Mouse (Mus musculus) left cerebral cortex, postnatal 14 days (tissue): ENCODE data around the gene Scgb1b7. TPM values are rescaled to one million over a fixed set of nuclear protein-coding genes. Genes with fewer than 3 reads are reported as not detected.
"Not testable (repeated sequence)": the region's sequence is repeated elsewhere in the genome, so short reads cannot be mapped to it uniquely, and the experiment has no call there.

Experiments used
- DNase-seq, 2 experiments: peaks; one replicate each; pipeline ENCODE4 v3.0.0; 2021 to 2022; ENCODE audit warnings: low spot score in 2 of 2, mixed read lengths in 1 of 2
- intact Hi-C: fragments of 180-260 bp; cut with DNase I; formaldehyde crosslinking; loops from one replicate; pipeline ENCODE4 v1.15.1; 2025
- long read RNA-seq, 2 experiments: library from polyadenylated mRNA; stranded (forward); transcript quantifications; one replicate each; pipeline ENCODE4 v2.0.0; 2021
- total RNA-seq, 2 experiments: library from RNA; stranded (reverse); gene quantifications; 2 replicates each; pipeline ENCODE4 v1.2.3; 2021

The Scgb1b7 gene
- not detected for total RNA-seq
- long read RNA-seq, experiment 1: 0 reads
- long read RNA-seq, experiment 2: 0 reads

GRCm38 (mm10) chr7:31712365-31712764 lies at the start of gene Scgb1b7:
Scgb1b7 (plus strand) TSS chr7:31712665.
- intact Hi-C loops: not testable (repeated sequence)

GRCm38 (mm10) chr7:31705657-31706056 lies 6.8 kb upstream of the Scgb1b7 start, which contains the start of gene Scgb2b7:
Scgb2b7 (minus strand) TSS chr7:31705757.
- intact Hi-C loops, DNase-seq: not testable (repeated sequence)

More at GRCm38 (mm10) chr7:31712365-31712764, at the start of gene Scgb1b7:
- DNase-seq: not testable (repeated sequence)

Other genes starting within 250 kb of the Scgb1b7 start
- gene Scgb2b7, start 6.9 kb upstream of the Scgb1b7 start, total RNA-seq: not detected